Mouse (Mus musculus) liver, postnatal 0 days (tissue): ENCODE results near the gene Leo1.

Experiments used
- CTCF ChIP-seq: sonication (generic); IDR thresholded peaks from 2 replicates; pipeline ENCODE4 v1.5.1; 2016; ENCODE audit warnings: antibody characterized with exemption, low read depth
- EP300 ChIP-seq: IDR thresholded peaks from 2 replicates; pipeline ENCODE4 v1.6.1; 2016; ENCODE audit warnings: antibody characterized with exemption, low read depth, mild to moderate bottlenecking

GRCm38 (mm10) chr9:75403520-75403919 lies 37.8 kb upstream of the Leo1 start:
- TF ChIP-seq CTCF, result no peak
- no peak for TF ChIP-seq EP300
